Mouse (Mus musculus): ENCODE measurements around the gene Tm2d3. TPM values are rescaled to one million over a fixed set of nuclear protein-coding genes. Genes with fewer than 3 reads are reported as not detected.
A peak's percentile ranks its signal among the peaks of the same experiment; 100 is the strongest.

Gene Tm2d3
- 104 and 170 TPM in 2 replicates for polyA plus RNA-seq (2012; rRNA removed)

DNA sequence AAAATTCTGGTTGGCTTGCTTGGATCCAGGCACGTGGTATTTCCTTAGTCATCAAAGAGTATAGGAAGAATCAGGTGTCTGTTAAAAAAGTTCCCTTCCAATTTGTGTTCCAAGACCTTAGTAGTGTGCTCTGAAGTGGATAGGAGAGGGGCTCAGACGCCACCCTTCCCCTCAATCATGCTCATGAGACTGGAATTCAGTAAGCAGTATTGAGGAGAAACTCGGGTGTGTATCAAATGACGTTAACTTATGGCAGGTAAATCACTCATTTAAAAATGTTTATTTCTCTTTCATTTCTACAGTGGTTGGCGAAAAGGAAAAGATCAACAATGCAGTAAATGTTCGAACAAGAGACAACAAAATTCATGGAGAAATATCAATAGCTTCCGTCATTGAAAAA is at the start of gene Tm2d3:
Gene Tm2d3, plus strand, starts transcription at position 301 of the 400 bp plus-strand sequence.
- TF ChIP-seq POLR2A (IDR thresholded peaks at IDR 0.05; ENCODE audit: borderline replicate concordance, extremely low read depth, insufficient read depth, insufficient read length, poor library complexity, severe bottlenecking) (no peak), CTCF (IDR thresholded peaks at IDR 0.05; ENCODE audit: borderline replicate concordance, extremely low read depth, insufficient read depth, insufficient read length) (no peak)
- DNase-seq (ENCODE audit: low read depth): no peak

DNA sequence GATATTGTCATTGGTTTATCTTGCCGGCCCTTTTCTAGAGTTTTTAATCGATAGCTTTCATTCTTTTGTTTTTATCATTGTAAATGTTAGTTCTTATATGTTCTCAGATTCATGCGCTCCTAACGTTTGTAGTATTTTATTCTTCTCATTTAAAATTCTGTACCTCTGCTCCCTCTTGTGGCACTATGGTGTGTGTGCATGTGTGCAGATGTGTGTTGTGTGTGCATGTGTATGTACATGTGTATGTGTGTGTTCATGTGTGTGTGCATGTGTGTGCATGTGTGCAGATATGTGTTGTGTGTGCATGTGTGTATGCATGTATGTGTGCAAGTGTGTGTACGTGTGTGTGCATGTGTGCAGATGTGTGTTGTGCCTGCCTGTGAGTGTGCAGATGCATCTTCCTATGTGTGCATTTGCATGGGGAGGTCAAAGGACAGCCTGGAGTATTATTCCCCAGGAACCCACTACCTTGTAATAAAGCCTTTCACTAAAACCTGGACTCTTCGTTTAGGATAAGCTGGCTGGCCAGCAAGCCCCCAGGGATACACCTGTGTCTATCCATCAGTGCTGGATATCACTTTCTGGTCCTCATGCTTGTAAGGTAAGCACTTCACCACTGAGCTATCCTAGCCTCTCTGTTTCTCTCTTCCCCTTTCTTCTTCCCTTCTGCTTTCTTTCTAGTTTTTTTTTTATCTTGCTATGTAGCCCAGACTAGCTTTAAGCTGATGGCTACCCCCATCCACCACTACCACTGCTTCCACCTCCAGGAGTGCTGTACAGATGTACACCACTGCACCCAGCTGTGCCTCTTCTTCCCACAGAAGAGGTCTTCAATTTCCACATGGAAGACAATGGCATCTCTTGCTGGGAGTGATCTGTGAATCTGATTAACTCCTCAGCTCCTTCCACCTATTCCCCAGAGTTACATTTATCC is 48.3 kb upstream of the Tm2d3 start:
- peak; percentile 54 for DNase-seq (ENCODE audit: low read depth)
- TF ChIP-seq CTCF (IDR thresholded peaks at IDR 0.05; ENCODE audit: borderline replicate concordance, extremely low read depth, insufficient read depth, insufficient read length) (peak; percentile 50; the same call in 1 of the 2 replicates), POLR2A (IDR thresholded peaks at IDR 0.05; ENCODE audit: borderline replicate concordance, extremely low read depth, insufficient read depth, insufficient read length, poor library complexity, severe bottlenecking) (no peak)

DNA sequence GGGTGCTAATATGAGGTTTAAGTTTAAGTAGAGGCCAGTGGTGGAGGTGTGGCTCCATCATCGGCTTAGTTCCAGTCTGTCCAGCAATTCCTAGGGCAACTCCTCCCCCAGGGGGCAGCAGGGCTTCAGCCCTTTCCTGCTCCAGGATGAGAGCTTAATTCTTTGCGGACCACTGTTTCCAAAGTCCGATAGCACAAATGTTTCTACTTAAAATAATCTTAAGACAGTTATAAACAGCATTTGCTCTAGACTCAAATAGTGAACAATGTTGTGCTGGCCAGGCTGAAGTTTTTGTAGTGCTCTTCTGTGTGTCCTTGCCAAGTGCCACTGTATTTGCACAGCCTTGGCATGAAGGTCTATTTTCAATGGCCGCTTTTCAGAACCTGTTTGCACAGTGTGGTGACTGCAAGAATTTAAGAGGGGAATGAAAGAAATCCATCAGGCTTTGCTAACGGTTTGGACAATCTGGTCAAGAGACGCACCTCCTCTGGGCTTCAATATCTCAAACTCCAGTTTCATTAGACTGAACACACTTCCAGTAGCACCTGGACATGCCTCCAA is 47.0 kb upstream of the Tm2d3 start:
- no peak for DNase-seq (ENCODE audit: low read depth)
- TF ChIP-seq POLR2A (IDR thresholded peaks at IDR 0.05; ENCODE audit: borderline replicate concordance, extremely low read depth, insufficient read depth, insufficient read length, poor library complexity, severe bottlenecking) (no peak), CTCF (IDR thresholded peaks at IDR 0.05; ENCODE audit: borderline replicate concordance, extremely low read depth, insufficient read depth, insufficient read length) (no peak)

- TF ChIP-seq CTCF (IDR thresholded peaks at IDR 0.05; ENCODE audit: borderline replicate concordance, extremely low read depth, insufficient read depth, insufficient read length) (peak; percentile 3; the same call in 1 of the 2 replicates), POLR2A (IDR thresholded peaks at IDR 0.05; ENCODE audit: borderline replicate concordance, extremely low read depth, insufficient read depth, insufficient read length, poor library complexity, severe bottlenecking) (peak; percentile 77)
- DNase-seq (ENCODE audit: low read depth): peak; percentile 98
These were observed 46.2 kb upstream of the Tm2d3 start, which contains the start of gene Tarsl2 for GRCm38 (mm10) chr7:65644643-65645351. Gene Tarsl2, plus strand, starts transcription at chr7:65644898.

DNA sequence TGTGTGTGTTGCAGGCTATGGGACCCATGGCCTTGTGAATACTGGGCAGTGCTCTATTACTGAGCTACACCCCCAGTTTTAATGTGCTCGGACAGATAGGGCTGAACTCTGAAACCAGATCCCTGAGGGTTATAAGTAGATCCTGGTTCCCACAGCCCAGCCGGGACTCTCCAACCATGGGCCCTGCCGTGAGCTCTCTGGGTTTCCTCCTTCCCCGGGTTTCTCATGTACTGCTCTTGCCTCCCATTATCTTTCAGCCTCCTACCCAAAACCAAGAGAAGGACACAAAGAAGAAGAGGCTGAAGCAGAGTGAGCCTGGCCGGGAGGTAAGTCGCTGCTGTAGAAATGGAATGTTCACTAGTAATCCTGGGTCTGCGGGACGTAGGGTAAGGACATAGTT is 45.0 kb upstream of the Tm2d3 start:
- no peak for TF ChIP-seq POLR2A (IDR thresholded peaks at IDR 0.05; ENCODE audit: borderline replicate concordance, extremely low read depth, insufficient read depth, insufficient read length, poor library complexity, severe bottlenecking)
- no peak for TF ChIP-seq CTCF (IDR thresholded peaks at IDR 0.05; ENCODE audit: borderline replicate concordance, extremely low read depth, insufficient read depth, insufficient read length)
- no peak for DNase-seq (ENCODE audit: low read depth)

DNA sequence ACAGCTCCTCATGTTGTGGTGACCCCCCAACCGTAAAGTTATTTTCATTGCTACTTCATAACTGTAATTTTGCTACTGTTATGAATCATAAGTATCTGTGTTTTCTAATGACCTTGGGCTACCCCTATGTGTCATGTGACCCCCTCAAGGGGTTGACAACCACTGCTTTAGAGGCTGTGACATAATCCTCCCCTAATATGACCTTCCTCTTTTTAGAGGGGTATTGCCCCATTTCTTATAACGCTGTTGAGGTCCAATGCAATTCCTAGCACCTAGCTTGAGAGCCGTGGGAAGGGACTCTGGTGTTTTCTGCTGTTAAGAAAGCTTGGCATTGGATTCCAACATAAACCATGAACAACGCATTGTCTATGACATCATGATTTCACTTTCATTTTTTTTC is 40.3 kb upstream of the Tm2d3 start:
- TF ChIP-seq CTCF (IDR thresholded peaks at IDR 0.05; ENCODE audit: borderline replicate concordance, extremely low read depth, insufficient read depth, insufficient read length) (no peak), POLR2A (IDR thresholded peaks at IDR 0.05; ENCODE audit: borderline replicate concordance, extremely low read depth, insufficient read depth, insufficient read length, poor library complexity, severe bottlenecking) (no peak)
- no peak for DNase-seq (ENCODE audit: low read depth)

- TF ChIP-seq CTCF (IDR thresholded peaks at IDR 0.05; ENCODE audit: borderline replicate concordance, extremely low read depth, insufficient read depth, insufficient read length) (no peak), POLR2A (IDR thresholded peaks at IDR 0.05; ENCODE audit: borderline replicate concordance, extremely low read depth, insufficient read depth, insufficient read length, poor library complexity, severe bottlenecking) (no peak)
- no peak for DNase-seq (ENCODE audit: low read depth)
These were observed 33.4 kb upstream of the Tm2d3 start for GRCm38 (mm10) chr7:65657490-65658120.

DNA sequence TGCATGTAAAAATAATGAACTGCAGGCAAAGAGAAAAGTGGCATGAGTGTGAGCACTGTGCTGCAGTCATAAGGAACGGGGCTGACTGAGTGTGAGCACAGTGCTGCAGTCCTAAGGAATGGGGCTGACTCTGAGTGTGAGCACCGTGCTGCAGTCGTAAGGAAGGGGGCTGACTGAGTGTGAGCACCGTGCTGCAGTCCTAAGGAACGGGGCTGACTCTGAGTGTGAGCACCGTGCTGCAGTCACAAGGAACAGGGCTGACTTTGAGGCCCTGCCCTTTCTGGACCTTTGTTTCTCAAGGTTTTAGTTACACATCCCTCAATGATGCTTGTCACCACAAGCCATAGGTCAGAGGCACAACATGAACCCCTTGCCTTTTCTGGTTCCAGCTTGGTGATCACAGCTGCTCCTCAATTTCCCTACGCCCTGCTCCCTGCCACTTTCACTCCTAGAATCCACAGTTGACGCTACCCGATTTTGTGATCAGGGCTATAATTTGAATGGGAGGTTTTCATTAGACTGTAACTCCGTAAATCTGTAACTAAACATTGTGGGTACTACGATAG is 27.7 kb upstream of the Tm2d3 start:
- TF ChIP-seq CTCF (IDR thresholded peaks at IDR 0.05; ENCODE audit: borderline replicate concordance, extremely low read depth, insufficient read depth, insufficient read length) (no peak), POLR2A (IDR thresholded peaks at IDR 0.05; ENCODE audit: borderline replicate concordance, extremely low read depth, insufficient read depth, insufficient read length, poor library complexity, severe bottlenecking) (no peak)
- DNase-seq (ENCODE audit: low read depth): no peak

DNA sequence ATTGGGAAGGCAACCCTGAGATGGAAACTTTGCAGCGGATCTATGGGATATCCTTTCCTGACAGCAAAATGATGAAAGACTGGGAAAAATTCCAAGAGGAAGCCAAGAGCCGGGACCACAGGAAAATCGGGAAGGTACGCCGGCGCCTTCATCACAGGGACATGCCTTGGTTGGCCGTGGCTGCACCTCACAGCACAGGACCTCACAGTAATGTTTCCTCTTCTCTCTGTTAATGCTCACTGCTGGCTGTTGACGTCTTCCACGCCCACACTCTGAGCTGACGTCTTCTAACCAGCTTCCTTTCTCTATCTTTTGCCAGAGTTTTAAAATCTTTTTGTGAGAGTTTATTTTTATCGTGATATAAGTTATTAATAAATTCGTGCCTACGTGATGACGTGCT is 27.1 kb upstream of the Tm2d3 start:
- no peak for DNase-seq (ENCODE audit: low read depth)
- TF ChIP-seq POLR2A (IDR thresholded peaks at IDR 0.05; ENCODE audit: borderline replicate concordance, extremely low read depth, insufficient read depth, insufficient read length, poor library complexity, severe bottlenecking): no peak
- TF ChIP-seq CTCF (IDR thresholded peaks at IDR 0.05; ENCODE audit: borderline replicate concordance, extremely low read depth, insufficient read depth, insufficient read length): no peak

DNA sequence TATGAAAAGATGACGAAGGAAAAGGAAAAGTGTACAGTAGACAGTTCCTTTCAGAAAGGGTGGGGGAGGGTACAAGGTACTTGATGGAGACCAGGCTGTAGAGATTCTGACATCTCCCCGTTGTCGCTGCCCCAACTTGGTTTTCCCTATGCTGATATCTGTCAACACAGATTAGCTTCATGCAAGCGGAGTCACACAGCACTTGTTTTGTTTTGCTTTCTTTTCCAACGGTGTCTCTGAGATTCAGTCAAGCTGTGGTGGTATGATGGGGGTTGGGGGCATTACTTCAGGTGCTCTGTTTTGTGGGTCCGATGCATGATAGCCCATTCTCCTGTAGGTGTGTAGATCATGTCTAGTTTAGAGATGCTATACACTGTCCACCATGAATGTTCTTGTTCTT is 23.5 kb upstream of the Tm2d3 start:
- no peak for TF ChIP-seq CTCF (IDR thresholded peaks at IDR 0.05; ENCODE audit: borderline replicate concordance, extremely low read depth, insufficient read depth, insufficient read length)
- no peak for TF ChIP-seq POLR2A (IDR thresholded peaks at IDR 0.05; ENCODE audit: borderline replicate concordance, extremely low read depth, insufficient read depth, insufficient read length, poor library complexity, severe bottlenecking)
- DNase-seq (ENCODE audit: low read depth): no peak

Data from brain, embryonic 14.5 days (tissue).